Mouse (Mus musculus) adrenal gland, adult 8-10 months (tissue): ENCODE data around the gene Sphk1. TPM values are rescaled to one million over a fixed set of nuclear protein-coding genes. Genes with fewer than 3 reads are reported as not detected.

Experiments
- DNase-seq: peaks from one replicate; pipeline ENCODE4 v3.0.0; 2022
- total RNA-seq, 4 experiments: library from RNA; stranded (reverse); gene quantifications; 2 replicates each; pipeline ENCODE4 v1.2.4; 2022

The Sphk1 gene
- total RNA-seq, 4 experiments from 2014 or later, result 3.0 to 4.7 (median 3.5) TPM

DNA sequence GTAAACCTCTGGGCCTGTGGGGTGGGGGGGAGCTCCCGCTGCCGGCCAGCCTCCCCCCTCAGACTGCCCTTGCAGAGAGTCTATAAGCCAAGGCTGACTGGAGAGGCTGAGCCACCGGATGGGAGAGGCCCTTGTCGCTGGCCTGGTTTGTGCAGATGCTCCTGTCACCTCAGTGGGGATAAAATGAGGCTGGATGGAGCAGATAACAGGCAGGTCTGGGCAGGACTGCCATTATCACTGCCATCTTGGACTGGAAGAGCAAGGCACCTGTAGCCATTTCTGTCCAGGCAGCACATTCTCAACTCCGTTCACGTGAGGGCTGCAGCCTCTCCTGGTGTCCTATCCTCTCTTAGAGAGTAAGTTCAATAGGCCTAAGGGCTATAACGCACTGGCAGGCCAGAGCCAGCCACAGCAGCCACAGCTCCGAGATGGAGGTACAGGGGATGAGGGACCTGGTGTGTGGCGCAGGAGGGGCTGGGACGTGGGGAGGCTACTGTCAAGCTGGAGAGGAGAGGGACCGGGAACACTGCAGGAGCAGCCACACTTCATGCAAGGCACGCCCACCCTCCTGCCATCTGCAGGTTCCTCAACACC is 7.5 kb downstream of the Sphk1 start:
- DNase-seq, result no peak

DNA sequence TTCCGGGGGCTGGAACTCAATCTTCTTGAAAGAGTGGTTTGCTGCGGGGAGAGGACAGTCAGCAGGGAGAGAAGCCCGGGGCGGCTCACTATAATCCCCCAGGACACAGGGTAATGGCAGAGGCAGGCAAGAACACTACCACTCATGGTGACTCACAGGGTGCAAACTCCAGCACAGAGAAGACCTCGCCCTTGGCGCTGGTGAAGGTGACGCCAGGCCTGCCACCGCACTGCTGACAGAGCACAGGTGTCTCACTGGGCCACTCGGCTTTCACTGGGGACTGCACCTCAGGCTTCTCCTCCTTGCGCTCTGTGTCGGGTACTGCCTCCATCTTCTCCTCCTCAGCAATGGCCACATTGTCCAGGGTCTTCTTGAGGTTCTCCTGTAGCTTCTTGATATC is 10.5 kb downstream of the Sphk1 start:
- DNase-seq, result no peak

DNA sequence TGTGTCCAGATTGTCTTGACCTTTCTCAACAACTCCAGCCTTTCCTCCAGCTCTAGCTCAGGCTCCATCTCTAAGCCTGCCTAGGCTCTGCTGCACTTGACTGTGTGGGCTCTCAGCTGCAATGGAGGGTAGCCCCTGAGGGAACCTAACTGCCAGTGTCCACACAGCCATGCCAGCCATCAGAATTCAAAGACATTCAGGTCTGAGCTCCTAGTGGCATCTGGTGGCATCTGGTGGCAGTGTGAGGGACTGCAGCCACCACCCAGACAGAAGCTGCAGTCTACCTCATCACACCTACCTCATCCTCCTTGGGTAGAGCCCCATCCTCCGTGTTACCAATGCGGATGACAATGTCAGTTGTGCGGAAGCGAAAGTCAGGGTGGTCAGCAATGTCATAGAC is 12.4 kb downstream of the Sphk1 start:
- no peak for DNase-seq

DNA sequence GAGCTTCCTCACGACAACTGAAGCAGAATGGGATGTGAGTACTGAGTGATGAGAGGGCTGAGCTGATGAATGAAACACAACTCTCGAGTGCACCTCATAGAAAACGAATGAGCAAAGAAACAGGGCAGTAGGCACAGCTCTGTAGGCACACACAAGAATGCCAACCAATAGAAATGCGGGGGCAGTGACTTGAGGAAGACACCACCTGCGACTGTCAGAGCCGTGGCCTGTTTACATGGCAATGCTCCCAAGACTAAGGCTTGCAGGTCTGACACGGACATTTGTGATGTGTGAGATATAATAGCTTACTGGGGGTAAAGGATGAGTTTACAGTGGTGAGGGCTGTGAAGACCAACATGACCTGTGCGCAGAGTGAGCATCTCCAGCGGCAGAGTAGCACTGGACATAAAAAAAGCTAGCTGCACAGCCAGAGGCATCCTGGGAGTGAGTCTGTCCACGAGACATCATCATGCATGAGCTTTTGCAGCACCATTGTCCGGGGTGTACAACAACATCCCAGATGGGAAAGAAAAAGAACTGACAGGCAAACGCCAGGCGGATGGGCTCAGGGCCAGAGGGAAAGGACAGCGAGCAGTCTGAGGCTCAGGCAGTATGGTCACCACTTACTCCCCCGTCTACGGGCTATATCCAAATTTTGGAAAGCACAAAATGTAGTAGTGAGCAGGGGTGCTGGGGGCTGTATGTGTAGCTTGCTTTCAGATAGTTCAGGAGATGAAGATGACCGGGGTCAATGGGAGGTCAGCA is 16.8 kb downstream of the Sphk1 start:
- no peak for DNase-seq

DNA sequence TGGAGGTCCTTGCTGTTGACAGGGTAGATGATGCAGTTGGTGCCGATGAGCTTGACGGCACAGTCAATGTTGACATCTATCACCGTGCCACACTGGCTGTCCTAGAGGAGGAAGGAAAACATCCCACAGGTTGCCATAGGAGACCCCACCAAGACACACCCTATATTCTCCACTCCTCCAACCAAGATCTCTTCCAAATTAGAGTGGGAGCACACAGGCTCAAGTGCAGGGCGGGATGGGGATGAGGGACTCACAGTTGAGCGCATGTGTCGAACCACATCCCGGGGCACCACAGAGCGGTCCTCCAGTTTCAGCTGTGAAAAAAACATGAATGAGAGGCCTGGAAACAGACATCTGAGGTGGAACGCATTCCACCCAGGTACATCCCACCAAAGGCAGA is 18.1 kb downstream of the Sphk1 start:
- no peak for DNase-seq

DNA sequence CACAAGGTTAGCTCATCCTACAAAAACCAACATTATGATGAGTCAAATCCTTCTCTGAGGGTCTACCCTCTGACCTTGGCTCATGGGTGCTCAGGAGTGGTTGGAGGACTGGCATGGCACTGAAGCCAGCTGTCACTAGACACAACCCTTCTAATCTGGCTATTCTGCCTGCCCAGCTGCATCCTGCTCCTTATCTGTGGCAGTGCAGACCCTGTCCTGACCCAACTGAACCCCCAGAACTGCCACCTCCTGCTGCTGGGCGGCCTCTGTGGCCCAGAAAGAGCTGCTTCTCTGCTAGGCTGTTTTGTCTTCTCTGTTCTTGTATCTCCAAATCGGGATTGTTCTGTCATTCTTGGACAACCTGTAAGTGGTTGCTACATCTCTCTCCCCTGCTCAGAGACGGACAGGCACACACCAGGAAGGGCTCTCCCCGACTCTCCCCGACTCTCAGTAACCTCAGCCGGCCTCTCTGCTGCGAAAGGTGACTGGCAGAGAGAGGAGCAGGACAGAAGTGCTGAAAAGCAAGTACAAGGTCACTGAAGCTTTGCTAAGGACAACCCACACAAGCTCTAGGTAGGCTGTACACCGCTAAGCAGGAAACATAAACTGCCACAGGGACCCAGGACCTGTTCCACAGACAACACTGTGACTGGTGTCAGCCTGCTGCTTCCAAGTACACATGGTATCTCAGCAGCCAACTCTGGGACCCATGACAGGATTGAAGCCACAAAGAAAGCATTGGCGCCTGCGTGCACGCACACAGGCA is 18.7 kb downstream of the Sphk1 start:
- no peak for DNase-seq

DNA sequence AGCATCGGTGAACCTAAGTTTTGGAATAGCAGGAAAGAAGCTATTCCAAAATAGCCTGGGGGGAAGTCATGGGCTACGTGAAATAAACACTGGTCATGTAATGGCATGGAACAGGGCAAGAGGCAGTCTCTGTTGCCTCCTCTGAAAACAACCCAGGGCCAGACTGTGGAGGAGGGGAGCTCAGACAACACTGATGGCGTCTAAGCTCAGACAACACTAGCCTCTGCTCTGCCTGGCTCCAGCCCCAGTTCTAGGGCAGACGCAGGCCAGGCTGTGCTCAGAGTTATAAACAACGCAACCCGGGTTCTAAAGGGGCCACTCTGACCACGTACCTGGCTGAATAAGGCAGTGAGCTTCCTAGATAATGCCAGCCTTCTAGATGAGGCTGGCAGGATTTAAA is 20.0 kb downstream of the Sphk1 start:
- no peak for DNase-seq

DNA sequence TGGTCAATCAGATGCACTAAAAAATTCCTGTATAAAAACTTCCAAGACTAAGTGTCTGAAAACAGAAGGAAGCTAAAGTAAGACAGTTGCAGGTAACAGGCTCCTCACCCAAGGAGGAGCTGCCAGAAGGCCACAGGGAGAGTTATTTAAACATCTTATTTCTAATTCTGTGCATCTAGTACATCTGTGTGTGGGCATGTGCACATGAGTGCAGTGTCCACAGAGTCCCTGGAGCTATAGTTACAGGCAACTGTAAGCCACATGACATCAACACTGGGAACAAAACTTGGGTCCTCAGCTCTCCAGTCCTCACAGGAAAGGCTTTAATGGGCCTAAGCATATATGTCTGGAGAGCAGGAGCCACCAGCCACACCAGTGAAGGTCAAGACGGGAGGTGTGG is 21.5 kb downstream of the Sphk1 start:
- DNase-seq, result no peak

DNA sequence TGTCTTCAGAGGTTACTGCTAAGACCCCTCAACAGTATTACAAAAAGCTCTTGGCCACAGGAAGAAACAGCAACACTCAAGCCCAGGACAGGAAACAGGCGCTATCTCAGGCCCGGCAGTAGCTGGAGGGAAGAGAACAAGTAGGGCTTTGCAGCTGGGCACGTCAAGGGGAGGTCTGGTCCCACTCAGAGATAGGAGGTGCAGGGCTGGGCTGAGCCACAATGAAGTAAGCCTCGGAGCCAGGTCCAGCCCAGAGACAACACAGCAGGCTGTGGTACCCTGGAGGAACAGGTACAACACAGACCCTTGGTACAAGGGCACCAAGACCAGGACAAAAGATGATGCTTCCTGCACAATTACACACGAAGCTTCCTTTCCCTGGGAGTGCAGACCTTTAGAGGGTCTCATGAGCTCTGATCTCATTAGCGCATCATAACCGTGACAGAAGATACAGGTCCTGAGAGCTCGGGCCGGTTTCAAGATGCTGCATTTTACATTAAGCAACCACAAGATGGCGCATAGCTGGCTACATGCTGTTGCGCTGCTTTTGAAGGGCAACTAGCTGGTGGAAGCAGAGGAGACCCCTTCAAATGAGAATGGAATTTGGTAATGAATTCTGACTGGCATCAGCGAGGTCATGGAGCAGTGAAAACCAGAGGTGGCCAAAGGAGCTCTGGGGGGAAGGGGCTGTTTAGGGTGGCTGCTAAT is 23.6 kb downstream of the Sphk1 start:
- no peak for DNase-seq

DNA sequence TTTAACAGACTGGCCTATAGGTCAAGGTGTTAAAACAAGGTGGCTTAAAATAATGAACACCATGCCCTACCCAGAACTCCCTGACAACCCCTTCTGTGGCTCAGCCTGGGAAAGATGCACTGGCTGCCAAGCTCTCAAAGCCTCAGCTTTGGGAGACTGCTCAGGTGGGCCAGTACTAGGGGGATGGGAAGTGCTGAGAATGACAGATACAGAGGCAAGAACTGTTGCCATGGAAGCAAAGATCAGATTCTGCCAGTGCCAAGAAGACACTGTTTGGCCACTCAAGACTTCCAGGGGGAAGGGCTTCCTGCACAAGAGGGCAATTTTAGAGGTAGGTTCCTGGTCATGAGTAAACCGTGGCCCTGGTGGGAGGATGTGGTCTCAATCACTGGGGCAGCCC is 24.8 kb downstream of the Sphk1 start:
- DNase-seq, result no peak

DNA sequence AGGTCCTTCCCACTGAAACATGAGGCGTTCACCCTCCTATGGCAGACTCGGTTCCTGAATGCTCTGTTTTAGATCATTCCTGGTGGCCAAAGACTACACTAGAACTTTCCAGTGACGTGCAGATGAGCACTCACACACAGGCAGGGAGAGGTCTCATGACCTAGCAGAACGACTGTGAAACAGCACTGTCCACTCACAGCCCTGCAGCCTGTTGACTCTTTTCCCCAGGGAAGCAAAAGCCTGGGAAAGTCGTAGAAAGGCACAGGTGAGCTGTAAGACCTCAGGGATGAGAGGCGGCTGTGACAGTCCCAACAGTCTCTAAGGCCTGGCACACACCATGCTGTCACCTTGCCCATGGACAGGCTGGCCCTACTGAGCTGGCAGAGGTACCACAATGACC is 25.6 kb downstream of the Sphk1 start:
- DNase-seq, result no peak

DNA sequence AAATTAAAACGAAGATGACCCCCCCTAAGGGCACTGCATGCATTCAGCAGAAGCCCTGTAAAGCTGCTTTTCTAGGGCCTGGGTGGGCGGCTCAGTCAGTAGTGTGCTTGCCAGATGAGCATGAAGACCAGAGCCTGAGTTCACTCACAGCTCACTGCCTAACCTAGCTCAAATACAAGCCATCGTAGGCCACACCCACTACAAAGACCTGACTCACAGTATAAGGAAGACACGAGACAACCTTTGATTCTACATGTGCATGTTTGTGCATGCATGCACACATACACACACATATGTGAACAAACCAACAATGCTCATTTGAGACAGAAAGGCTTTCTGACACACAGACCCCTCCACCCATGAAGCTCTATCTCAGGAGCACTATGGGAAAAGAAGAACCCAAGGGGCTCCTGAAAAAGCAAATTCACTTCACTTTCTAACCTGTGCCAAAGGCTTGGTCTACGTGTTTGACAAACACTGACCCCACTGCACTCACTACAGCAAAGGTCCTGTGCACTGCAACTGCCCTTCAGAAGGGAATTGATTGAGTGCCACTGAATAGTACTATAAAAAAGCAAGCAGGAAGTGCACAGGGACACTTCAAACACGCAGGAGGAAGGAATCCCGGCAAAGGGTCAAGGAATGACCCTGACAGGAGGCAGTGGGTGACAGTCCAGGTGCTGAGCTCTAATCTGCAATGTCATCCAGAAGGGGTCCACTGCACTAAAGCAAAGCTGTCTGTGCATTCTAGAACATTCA is 34.7 kb downstream of the Sphk1 start:
- no peak for DNase-seq

DNA sequence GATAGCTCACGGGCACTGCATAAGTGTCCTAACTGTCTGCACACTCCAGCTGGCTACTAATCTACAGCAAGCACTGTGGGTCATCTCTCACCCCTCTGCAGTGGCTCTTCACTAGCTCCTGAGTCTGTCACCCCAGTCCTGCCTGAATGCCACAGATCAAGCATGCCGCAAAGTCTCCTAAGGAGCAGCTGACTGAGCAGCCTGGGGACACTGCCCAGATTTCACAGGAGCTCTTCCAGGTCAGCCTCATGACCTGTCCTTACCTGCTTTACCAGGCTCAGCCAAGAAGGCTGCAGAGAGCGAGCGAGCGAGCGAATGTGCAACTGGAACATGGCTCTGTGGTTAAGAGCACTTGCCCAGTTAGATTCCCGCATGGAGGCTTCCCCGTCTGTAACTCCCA is 36.8 kb downstream of the Sphk1 start:
- no peak for DNase-seq

DNA sequence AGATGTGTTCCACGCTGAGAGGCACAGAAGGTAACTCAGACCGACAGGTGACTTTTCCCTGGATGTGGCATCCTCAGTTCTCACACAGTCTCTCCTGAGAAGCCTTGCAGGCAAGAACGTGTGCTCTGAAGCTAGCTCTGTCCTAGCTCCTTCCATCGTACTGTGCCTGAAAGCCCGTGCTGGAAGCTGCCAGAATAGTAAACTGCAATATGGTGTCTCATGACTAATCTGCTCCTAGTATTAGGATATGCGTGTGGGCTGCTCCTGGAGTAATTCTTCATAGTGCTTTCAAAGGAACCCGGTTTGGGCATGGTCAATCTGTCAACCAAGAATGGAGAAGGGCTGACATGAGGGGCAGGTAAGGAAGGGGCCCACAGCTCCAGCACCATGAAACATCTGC is 40.1 kb downstream of the Sphk1 start:
- no peak for DNase-seq

DNA sequence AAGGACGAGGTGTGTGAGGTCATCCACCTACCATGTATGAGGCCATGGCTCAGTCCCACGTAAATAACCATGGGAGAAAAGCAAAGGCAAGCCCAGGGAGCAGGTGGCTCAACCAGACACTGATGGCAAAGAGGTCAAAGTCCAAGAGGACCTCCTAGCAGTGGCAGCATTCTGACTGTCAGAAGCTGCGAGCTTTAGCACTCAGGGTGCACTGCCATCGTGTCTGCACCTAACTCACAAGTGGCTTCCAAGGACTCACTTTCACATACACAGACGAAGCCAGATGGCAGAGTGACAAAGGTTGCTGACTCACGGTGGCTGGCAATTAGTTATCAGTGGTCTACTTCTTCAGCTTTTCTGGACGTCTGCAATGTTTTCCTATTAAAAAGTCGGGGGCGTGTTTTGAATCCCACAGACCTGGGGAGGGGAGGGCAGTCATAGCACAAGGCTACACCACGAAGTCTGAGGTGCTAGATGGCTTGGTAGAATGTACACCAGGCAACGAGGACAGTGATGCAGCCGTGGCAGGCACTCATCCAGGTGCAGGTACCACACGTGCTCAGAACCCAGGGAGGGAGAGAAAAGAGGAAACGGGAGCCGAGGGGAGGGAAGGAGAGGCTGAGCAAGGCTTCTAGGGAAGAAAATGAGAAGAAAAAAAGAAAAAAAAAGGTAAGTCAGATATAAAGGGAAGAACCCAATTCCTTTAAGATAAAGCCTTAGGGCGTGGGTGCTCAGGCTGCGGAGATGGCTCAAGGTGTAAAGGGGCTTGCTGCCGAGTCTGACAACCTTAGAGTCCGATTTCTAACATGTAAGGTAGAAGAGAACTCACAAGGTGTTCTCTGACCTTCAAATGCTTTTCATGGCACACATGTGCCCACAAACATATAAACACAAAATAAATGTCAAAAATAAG is 41.3 kb downstream of the Sphk1 start:
- DNase-seq, result peak; percentile 81

DNA sequence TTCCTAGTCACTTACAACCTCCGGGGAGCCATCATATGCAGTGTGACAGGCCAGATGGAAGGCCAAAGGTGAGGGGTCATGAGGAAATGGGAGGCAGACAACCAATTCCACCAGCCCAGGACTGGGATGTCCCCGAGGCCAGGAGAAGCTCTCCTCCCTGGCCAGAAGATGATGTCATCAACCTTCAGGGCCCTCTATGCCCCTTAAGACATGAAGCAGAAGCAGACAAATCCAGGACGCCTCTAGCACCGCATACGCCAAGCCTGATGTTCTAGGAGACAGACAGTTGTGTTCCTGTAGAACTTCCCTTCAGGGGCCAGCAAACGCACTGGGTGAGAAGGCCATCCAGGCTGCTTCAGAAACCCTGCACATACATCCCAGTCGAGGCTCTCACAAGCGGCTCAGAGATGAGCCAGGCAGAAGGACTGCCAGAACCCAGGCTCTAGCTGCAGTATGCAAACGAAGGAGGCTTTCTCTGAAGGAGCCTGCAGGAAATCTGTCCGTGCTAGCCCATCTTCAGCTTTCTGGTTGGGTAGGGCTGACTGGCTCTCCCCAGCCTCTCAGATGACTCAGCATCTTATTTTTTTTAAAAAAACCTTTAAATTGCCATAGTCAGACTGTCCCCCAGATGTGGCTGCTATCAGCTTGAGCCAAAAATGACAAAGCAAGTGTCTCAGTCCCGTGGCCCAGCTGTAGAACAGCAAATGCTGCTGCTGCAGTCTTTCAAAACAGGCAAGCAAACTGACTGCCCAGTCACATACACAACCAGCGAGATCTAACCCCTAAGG is 42.2 kb downstream of the Sphk1 start:
- no peak for DNase-seq

DNA sequence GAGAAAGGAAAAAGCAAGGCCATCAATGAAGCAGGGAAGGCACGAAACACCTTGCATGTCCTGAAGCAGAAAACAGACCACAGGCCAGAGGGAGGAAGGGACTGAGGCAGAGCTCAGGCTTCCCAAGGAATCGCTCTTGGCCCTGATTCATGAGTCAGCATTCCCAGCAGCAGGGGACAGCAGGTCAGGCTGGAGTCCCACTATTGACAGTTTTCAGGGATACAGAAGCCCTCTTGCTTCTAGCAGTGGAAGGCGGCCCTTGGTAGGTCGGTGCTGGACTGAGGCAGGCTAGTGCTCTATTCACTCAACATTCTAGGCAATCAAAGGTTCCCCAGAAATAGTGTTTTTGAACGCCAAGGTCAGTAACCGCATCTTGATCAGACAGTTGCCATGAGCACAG is 43.8 kb downstream of the Sphk1 start:
- DNase-seq, result no peak

DNA sequence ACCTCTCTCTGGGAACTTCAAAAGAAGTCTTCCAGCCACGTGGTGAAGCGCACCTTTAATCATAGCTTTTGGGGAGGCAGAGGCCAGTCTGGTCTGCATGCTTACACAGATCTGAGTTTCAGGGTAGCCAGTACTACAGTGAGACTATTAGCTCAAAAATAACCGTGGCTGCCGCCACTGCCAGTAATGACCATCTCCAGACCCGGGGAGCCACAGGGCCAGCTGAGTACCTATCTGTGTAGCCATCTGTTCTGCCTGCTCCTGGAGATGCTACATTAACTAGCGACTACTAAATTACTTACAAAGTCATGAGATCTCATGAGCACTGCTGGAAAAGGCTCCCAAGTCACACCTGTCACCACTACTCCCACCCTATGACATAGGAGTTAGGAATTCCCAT is 44.3 kb downstream of the Sphk1 start:
- DNase-seq, result no peak

DNA sequence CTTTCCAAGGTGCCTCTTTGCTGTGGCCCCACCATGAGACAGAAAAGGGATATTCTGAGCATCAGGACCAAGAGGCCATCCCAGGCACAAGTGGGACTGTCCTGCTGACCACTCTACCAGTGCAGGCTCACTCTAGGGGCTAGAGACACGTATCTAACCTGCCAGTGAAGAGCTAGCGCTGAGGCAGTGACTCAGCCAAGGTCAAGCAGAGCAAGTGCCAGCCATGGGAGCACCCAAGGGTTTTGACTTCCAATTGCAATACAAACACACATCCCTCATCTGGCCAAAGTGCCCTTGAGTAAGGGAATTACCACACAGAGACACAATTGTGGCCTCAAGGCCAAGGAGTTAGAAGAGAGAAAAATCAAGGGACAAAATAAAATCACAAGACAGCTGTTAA is 44.7 kb downstream of the Sphk1 start:
- peak; percentile 66 for DNase-seq

DNA sequence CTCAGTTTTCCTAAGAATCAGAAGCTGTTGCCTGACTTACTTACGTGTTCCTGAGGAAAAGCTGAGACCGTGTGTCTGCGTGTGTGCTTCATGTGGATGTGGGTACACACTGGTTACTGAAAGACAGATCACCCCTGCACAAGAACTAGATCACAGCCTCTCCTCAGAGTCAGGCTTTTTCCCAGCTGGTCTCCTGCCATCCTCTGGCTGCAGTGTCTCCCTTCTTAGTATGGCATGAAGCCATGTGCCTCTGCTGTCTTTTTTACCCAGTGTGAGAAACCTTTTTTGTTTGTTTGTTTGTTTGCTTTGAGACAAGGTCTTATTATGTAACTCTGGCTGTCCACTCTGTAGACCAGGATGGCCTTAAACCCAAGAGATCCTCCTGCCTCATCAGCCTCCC is 48.6 kb downstream of the Sphk1 start:
- no peak for DNase-seq
